Mouse (Mus musculus) lung, postnatal 0 days (tissue): ENCODE data around the gene 1810013L24Rik. TPM values are rescaled to one million over a fixed set of nuclear protein-coding genes. Genes with fewer than 3 reads are reported as not detected.
"Not testable (repeated sequence)": the region's sequence is repeated elsewhere in the genome, so short reads cannot be mapped to it uniquely, and the experiment has no call there.

Experiments used
- ATAC-seq: fragments of 200-750 bp; cut with Nextera tagmentation; 2 replicates; pipeline ENCODE4 v1.8.0; 2017; ENCODE audit warnings: moderate library complexity
- DNase-seq: peaks from one replicate; pipeline ENCODE4 v3.0.0-alpha.2; 2016; ENCODE audit warnings: low spot score
- H3K27ac ChIP-seq: fragments of 300-500 bp; sonication (generic); 2 replicates; pipeline ENCODE4 v1.5.1; 2014; ENCODE audit warnings: antibody characterized with exemption, mild to moderate bottlenecking, low read length, mixed read lengths
- H3K27me3 ChIP-seq: fragments of 300-500 bp; sonication (generic); replicated peaks from 2 replicates; pipeline ENCODE4 v1.6.1; 2014; ENCODE audit warnings: low read length, mixed read lengths; ENCODE audit not compliant: insufficient read depth
- H3K36me3 ChIP-seq: fragments of 300-500 bp; sonication (generic); 2 replicates; pipeline ENCODE4 v1.6.1; 2014; ENCODE audit warnings: low read length, mixed read lengths; ENCODE audit not compliant: insufficient read depth
- H3K4me1 ChIP-seq: fragments of 300-500 bp; sonication (generic); 2 replicates; pipeline ENCODE4 v1.6.1; 2014; ENCODE audit warnings: antibody characterized with exemption, low read depth, low read length, mixed read lengths; ENCODE audit not compliant: insufficient read depth
- H3K4me2 ChIP-seq: fragments of 300-500 bp; sonication (generic); replicated peaks from 2 replicates; pipeline ENCODE4 v1.6.1; 2014; ENCODE audit warnings: low read depth, mild to moderate bottlenecking, low read length, moderate library complexity, mixed read lengths
- H3K4me3 ChIP-seq: fragments of 300-500 bp; sonication (generic); 2 replicates; pipeline ENCODE4 v1.5.1; 2014; ENCODE audit warnings: low read depth, low read length
- H3K9ac ChIP-seq: fragments of 300-500 bp; sonication (generic); replicated peaks from 2 replicates; pipeline ENCODE4 v1.6.1; 2014; ENCODE audit warnings: low read depth, mild to moderate bottlenecking
- H3K9me3 ChIP-seq: fragments of 300-500 bp; sonication (generic); 2 replicates; pipeline ENCODE4 v1.6.1; 2016; ENCODE audit warnings: low read length, mixed read lengths
- CTCF ChIP-seq: IDR thresholded peaks from 2 replicates; pipeline ENCODE4 v1.5.1; 2016; ENCODE audit warnings: antibody characterized with exemption, mild to moderate bottlenecking
- EP300 ChIP-seq: IDR thresholded peaks from 2 replicates; pipeline ENCODE4 v1.6.1; 2016; ENCODE audit warnings: antibody characterized with exemption, mild to moderate bottlenecking, control low read depth
- WGBS: fragments of 180-500 bp; shearing (Covaris S2); extraction: QIAGEN DNeasy Blood & Tissue Kit; methylation state at CpG from one replicate; pipeline ENCODE4 v1.1.7; 2014; 5-methylcytosine and 5-hydroxymethylcytosine counted together
- polyA plus RNA-seq: library from polyadenylated mRNA; unstranded; fragments of >200 nt; fragmentation: Nextera tagmentation; extraction: Ambion mirVana; gene quantifications from 2 replicates; pipeline ENCODE4 v1.2.1, GENCODE M21; 2015

1810013L24Rik gene
- polyA plus RNA-seq, 1 experiment from 2014 or later, result 19.7 TPM

DNA sequence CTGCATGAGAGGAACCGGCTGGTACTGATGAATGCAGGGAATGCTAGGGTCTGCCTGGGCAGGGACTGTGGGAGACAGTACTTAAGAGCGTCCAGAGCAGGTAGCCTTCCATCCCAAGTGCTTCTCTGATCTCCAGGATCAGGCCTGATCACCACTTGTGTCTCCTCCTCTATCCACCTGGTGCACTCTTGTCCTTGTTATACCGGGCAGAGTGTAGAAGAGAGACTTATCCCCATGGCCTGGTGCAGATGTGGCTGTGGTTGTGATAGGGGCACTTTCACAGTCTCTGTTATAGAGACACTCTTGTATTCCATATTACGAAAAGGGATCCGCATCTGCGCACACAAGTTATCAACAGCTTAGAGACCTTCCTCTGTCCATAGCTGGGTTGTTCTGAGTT, 41.5 kb downstream of the 1810013L24Rik start:
- WGBS, result 86% methylated on average over 6 of the region's 6 CpGs

DNA sequence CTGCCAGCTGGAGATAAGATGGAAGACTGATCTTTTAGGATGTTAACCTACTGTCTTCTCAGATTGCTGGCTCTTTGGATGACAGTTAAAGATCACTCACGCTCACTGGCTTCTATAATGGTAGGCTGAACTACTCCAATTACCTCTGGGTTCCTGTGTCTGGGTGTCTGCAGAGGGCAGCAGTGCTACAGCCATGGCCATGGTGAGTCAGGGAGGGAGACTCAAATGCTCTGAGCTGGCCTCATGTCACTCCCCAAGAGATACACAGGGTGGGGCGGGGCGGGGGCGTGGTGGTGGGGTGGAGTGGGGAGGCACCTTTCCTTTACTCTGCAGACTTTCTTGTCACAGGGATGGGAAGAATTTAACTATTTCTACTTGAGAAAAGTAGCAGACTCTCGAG, 42.1 kb downstream of the 1810013L24Rik start:
- Histone ChIP-seq H3K27ac (no peak overlapping the region), H3K4me1 (no peaks in the 10 kb centered on the region), H3K27me3 (no peaks in the 10 kb centered on the region), H3K9me3 (no peaks in the 10 kb centered on the region), H3K4me3 (no peak overlapping the region), H3K4me2 (no peak overlapping the region), H3K9ac (no peak overlapping the region), H3K36me3 (no peaks in the 10 kb centered on the region)
- peak; percentile 27; the same call in 1 of the 2 replicates for TF ChIP-seq CTCF
- TF ChIP-seq EP300, result no peak
- 40% methylated on average over 5 of the region's 5 CpGs for WGBS
- ATAC-seq, result no peak
- DNase-seq, result no peak

More for the DNA sequence above, 41.5 kb downstream of the 1810013L24Rik start:
- TF ChIP-seq CTCF (no peak), EP300 (no peak)
- H3K4me1 ChIP-seq, result no peaks in the 10 kb centered on the region
- DNase-seq, result no peak
- no peak overlapping the region for H3K27ac ChIP-seq
- no peak overlapping the region for H3K4me2 ChIP-seq
- no peak overlapping the region for H3K9ac ChIP-seq
- no peaks in the 10 kb centered on the region for H3K9me3 ChIP-seq
- no peaks in the 10 kb centered on the region for H3K27me3 ChIP-seq
- ATAC-seq, result no peak
- no peak overlapping the region for H3K4me3 ChIP-seq
- no peaks in the 10 kb centered on the region for H3K36me3 ChIP-seq

DNA sequence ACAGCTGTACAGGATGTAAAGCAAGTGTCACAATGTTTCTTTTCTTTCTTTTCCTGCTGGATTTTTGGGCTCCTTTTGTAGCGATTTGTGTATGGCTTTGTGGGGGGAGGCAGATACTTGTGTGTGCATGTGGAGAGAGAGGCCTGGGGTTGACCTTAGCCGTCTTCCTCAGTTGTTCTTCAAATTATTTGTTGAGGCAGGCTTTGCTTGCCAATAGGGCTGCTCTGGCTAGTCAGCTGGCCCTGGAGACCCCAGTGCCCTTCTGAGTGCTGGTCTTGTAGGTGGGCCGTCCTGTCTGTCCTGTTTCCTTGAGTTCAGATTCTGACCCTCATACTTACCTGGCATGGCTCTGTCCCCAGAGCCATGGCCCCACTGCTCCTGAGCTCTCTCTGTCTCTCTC, 42.6 kb downstream of the 1810013L24Rik start:
- H3K27me3 ChIP-seq, result no peaks in the 10 kb centered on the region
- no peak for ATAC-seq
- WGBS, result 71% methylated on average over 3 of the region's 3 CpGs

DNA sequence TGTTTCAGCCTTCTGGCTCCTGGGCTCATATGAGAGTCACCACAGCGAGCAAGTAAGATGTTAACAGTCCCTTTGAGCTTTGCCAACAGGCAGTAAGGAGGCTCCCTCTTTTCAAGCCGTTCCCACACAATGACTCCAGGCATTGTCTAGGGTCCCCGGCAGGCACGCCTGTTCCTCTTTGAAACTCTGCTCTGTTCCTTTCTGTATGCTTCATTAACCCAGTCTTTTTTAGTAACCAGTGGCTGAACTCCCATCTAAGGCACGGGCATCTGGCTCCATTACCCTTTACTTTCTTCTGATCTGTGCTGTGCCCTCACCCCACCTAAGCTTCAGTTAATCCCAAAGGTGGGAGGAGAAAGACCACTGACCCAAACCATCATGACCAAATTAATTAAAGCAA, 50.2 kb downstream of the 1810013L24Rik start:
- Histone ChIP-seq H3K27me3 (no peaks in the 10 kb centered on the region), H3K36me3 (no peaks in the 10 kb centered on the region), H3K27ac (no peak overlapping the region), H3K4me1 (no peaks in the 10 kb centered on the region), H3K4me3 (no peak overlapping the region), H3K9ac (no peak overlapping the region), H3K4me2 (no peak overlapping the region), H3K9me3 (no peaks in the 10 kb centered on the region)
- WGBS, result 69% methylated on average over 5 of the region's 5 CpGs
- ATAC-seq (no peak), DNase-seq (no peak)
- TF ChIP-seq EP300, result no peak
- no peak for TF ChIP-seq CTCF

More for the DNA sequence above, 42.6 kb downstream of the 1810013L24Rik start:
- TF ChIP-seq EP300 (no peak), CTCF (no peak)
- H3K9me3 ChIP-seq, result no peaks in the 10 kb centered on the region
- no peak overlapping the region for H3K4me3 ChIP-seq
- H3K4me1 ChIP-seq, result no peaks in the 10 kb centered on the region
- H3K36me3 ChIP-seq, result no peaks in the 10 kb centered on the region
- no peak overlapping the region for H3K9ac ChIP-seq
- no peak for DNase-seq
- H3K4me2 ChIP-seq, result no peak overlapping the region
- H3K27ac ChIP-seq, result no peak overlapping the region

DNA sequence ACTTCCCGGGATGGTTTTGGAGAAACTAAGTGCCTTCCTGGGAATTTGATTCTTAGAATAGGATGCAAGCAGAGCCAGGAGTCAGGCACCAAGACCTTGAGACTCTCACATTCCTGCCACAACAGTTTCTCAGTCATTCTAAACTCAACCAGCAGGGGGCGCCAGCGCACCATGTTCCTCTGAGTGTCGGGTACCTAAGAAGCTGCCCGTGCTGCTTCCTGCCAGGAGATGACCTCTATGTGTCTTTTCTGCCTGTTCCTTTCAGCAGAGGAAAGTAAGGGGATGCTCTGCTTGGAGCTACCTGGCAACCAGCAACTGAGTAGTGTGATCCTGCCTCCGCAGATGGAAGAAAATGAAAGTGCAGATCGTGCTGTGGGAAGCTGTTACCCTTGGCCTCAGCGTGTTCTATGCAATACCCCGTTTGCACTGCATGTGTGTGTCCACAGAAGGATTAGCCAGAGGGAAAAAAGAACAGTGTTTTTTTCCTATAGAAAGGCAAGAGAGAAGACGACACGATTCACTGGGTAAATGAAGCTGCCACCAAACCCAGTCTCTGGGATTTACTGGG, 53.9 kb downstream of the 1810013L24Rik start:
- ATAC-seq (peak; percentile 38), DNase-seq (peak; percentile 60)
- Histone ChIP-seq H3K4me3 (no peak overlapping the region), H3K4me1 (no peaks in the 10 kb centered on the region), H3K9ac (no peak overlapping the region), H3K27ac (no peak overlapping the region), H3K4me2 (0 out of 2 replicates have a peak overlapping the region, but pooled peaks have one; percentile 32), H3K36me3 (no peaks in the 10 kb centered on the region), H3K27me3 (no peaks in the 10 kb centered on the region), H3K9me3 (no peaks in the 10 kb centered on the region)
- TF ChIP-seq CTCF (peak; percentile 91), EP300 (no peak)
- 41% methylated on average over 11 of the region's 11 CpGs for WGBS

DNA sequence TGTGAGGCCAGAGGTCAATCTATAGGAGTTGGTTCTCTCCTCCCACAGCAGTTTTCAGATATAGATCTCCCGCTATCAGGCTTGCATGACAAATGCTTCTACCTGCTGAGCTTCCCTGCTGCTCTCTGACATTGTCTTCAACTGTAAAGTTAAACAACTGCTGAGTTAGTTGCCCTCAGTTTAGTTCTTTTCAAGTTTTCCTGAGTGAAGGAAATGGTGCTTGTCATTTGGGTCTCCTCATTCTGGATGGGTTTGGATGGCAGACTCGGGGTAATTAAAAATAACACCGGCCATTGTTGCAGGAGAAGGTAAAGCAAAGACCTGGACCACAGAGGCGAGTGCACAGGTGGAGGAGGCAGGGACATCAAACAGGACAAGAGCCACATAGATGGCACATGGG, 64.3 kb downstream of the 1810013L24Rik start:
- H3K4me2 ChIP-seq, H3K27ac ChIP-seq, H3K9ac ChIP-seq, H3K4me3 ChIP-seq, H3K27me3 ChIP-seq, DNase-seq, H3K36me3 ChIP-seq, H3K9me3 ChIP-seq, ATAC-seq, H3K4me1 ChIP-seq: not testable (repeated sequence)
- 41% methylated on average over 4 of the region's 4 CpGs for WGBS

DNA sequence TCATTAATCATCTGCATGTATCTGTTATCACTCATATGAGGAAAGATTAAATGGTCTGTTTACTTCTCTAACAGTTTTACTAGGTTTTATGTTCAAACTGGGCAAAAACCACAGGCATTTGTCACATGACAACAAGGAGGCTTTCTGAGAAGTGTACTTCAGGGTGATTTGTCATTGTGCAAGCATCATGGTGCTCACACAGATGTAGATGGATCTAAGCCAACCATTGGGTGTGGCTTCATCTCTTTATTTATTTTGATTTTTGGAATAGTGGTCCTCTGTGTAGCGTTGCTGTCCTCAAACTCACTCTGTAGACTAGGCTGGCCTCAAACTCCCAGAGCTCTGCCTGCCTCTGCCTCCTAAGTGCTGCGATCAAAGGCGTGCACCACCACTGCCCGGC, 65.4 kb downstream of the 1810013L24Rik start:
- DNase-seq (no peak), ATAC-seq (no peak)
- H3K4me1 ChIP-seq, result no peaks in the 10 kb centered on the region
- 82% methylated on average over 4 of the region's 4 CpGs for WGBS
- H3K4me3 ChIP-seq, result no peak overlapping the region
- no peaks in the 10 kb centered on the region for H3K9me3 ChIP-seq
- no peaks in the 10 kb centered on the region for H3K27me3 ChIP-seq
- no peak overlapping the region for H3K4me2 ChIP-seq
- H3K36me3 ChIP-seq, result no peaks in the 10 kb centered on the region
- no peak for TF ChIP-seq CTCF
- no peak for TF ChIP-seq EP300
- no peak overlapping the region for H3K9ac ChIP-seq
- no peak overlapping the region for H3K27ac ChIP-seq

DNA sequence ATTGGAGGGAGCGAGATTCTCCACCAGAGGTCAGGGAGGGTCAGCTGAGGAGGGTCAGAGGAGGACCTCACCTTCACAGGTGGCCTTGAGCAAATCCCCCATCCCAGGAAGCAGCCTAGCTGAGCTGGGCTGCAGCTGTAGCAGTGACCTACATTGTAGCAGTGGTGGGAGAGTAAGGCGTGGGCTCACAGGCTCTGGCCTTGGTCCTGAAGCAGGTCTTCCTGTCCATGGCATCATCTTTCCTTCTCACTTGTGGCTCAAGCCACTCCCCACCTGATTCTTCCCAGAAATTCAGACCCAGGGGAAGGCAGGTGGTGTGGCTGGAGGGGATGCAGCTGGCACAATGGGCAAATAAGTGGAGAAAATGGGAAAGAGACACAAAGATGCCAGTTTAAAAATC, 76.2 kb downstream of the 1810013L24Rik start:
- not testable (repeated sequence) for H3K4me1 ChIP-seq, H3K9ac ChIP-seq, ATAC-seq, H3K36me3 ChIP-seq, H3K27ac ChIP-seq, DNase-seq, H3K4me2 ChIP-seq, H3K27me3 ChIP-seq, H3K4me3 ChIP-seq, H3K9me3 ChIP-seq
- WGBS, result 18% methylated on average over 2 of the region's 2 CpGs
